Mouse (Mus musculus): ENCODE results near the gene 6430531B16Rik. TPM values are rescaled to one million over a fixed set of nuclear protein-coding genes. Genes with fewer than 3 reads are reported as not detected.

6430531B16Rik gene
- polyA plus RNA-seq, 1 experiment, result not detected

DNA sequence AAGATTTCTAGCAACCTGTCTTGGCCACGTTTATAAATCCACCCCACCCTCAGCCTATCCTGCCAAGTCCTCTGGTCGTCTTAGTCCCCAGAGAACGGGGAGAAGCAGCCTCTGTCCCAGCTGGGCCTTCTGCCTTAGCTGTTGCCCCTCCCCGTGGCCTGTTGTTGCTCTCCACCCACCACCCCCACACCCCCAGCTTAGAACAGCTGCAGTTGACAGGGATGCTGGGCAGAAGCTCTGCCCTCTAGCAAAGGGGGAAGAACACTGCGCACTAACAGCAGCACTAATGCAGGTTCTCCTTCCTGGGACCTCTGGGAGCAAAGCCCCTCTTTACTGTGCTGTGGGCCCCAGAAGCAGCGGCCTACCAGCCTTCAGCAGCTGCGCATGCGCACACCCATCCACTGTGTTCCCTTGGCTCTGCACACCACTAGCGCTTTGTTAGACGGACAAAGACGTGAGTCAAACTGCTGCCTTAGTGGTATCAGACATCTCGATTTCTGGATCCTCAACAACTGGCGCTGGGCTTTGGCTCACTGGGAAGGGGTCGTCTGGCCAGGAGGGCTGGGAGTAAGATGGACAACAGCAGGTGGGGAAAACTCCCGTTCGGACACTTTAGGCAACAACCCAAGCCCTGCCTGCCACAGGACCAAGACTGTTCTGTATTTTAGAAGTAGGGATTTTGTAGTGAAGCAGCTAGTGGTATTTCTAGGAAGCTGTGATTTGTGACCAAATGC is 37.9 kb downstream of the 6430531B16Rik start:
- no peak overlapping the region for H3K27ac ChIP-seq (ENCODE audit: control insufficient read depth, insufficient read depth, low read depth, low read length, poor library complexity)
- H3K4me3 ChIP-seq (replicated peaks; ENCODE audit: control insufficient read depth, low read depth, low read length), result no peak overlapping the region
- TF ChIP-seq CTCF (IDR thresholded peaks at IDR 0.05; ENCODE audit: control insufficient read depth, insufficient read depth, low read length) (no peak), POLR2A (IDR thresholded peaks at IDR 0.05; ENCODE audit: borderline replicate concordance, control insufficient read depth, low read depth, low read length) (no peak)
- H3K4me1 ChIP-seq (ENCODE audit: control insufficient read depth, insufficient read depth, low read length), result no peaks in the 10 kb centered on the region
- 71% methylated on average over 16 of the region's 16 CpGs for WGBS

- no peak overlapping the region for H3K27ac ChIP-seq (ENCODE audit: control insufficient read depth, insufficient read depth, low read depth, low read length, poor library complexity)
- H3K4me1 ChIP-seq (ENCODE audit: control insufficient read depth, insufficient read depth, low read length), result no peaks in the 10 kb centered on the region
- 59% methylated on average over 5 of the region's 5 CpGs for WGBS
- TF ChIP-seq POLR2A (IDR thresholded peaks at IDR 0.05; ENCODE audit: borderline replicate concordance, control insufficient read depth, low read depth, low read length) (no peak), CTCF (IDR thresholded peaks at IDR 0.05; ENCODE audit: control insufficient read depth, insufficient read depth, low read length) (no peak)
- H3K4me3 ChIP-seq (replicated peaks; ENCODE audit: control insufficient read depth, low read depth, low read length), result no peak overlapping the region
These were observed 40.7 kb downstream of the 6430531B16Rik start for GRCm38 (mm10) chr7:139937810-139938209.

GRCm38 (mm10) chr7:139937138-139937537 is 41.4 kb downstream of the 6430531B16Rik start:
- WGBS, result 72% methylated on average over 3 of the region's 3 CpGs
- H3K27ac ChIP-seq (ENCODE audit: control insufficient read depth, insufficient read depth, low read depth, low read length, poor library complexity), result no peak overlapping the region
- no peak overlapping the region for H3K4me3 ChIP-seq (replicated peaks; ENCODE audit: control insufficient read depth, low read depth, low read length)
- no peaks in the 10 kb centered on the region for H3K4me1 ChIP-seq (ENCODE audit: control insufficient read depth, insufficient read depth, low read length)
- no peak for TF ChIP-seq POLR2A (IDR thresholded peaks at IDR 0.05; ENCODE audit: borderline replicate concordance, control insufficient read depth, low read depth, low read length)
- no peak for TF ChIP-seq CTCF (IDR thresholded peaks at IDR 0.05; ENCODE audit: control insufficient read depth, insufficient read depth, low read length)

GRCm38 (mm10) chr7:139936705-139937104 is 41.9 kb downstream of the 6430531B16Rik start:
- Histone ChIP-seq H3K4me3 (replicated peaks; ENCODE audit: control insufficient read depth, low read depth, low read length) (no peak overlapping the region), H3K27ac (ENCODE audit: control insufficient read depth, insufficient read depth, low read depth, low read length, poor library complexity) (no peak overlapping the region), H3K4me1 (ENCODE audit: control insufficient read depth, insufficient read depth, low read length) (no peaks in the 10 kb centered on the region)
- TF ChIP-seq CTCF (IDR thresholded peaks at IDR 0.05; ENCODE audit: control insufficient read depth, insufficient read depth, low read length) (no peak), POLR2A (IDR thresholded peaks at IDR 0.05; ENCODE audit: borderline replicate concordance, control insufficient read depth, low read depth, low read length) (no peak)
- 71% methylated on average over 10 of the region's 10 CpGs for WGBS

GRCm38 (mm10) chr7:139930732-139931131 is 47.8 kb downstream of the 6430531B16Rik start:
- WGBS, result 25% methylated on average over 11 of the region's 11 CpGs
- TF ChIP-seq POLR2A (IDR thresholded peaks at IDR 0.05; ENCODE audit: borderline replicate concordance, control insufficient read depth, low read depth, low read length), result no peak
- TF ChIP-seq CTCF (IDR thresholded peaks at IDR 0.05; ENCODE audit: control insufficient read depth, insufficient read depth, low read length), result peak; percentile 65
- Histone ChIP-seq H3K27ac (ENCODE audit: control insufficient read depth, insufficient read depth, low read depth, low read length, poor library complexity) (no peak overlapping the region), H3K4me3 (replicated peaks; ENCODE audit: control insufficient read depth, low read depth, low read length) (no peak overlapping the region), H3K4me1 (ENCODE audit: control insufficient read depth, insufficient read depth, low read length) (no peaks in the 10 kb centered on the region)

Other genes with a start within 250 kb of the 6430531B16Rik start
- gene Adgra1, start 144.6 kb downstream of the 6430531B16Rik start, polyA plus RNA-seq (2011; ENCODE audit: insufficient read depth, insufficient read length, low replicate concordance, missing spikeins), result not detected in 2 replicates
- gene Kndc1, start 84.1 kb downstream of the 6430531B16Rik start, polyA plus RNA-seq (2011; ENCODE audit: insufficient read depth, insufficient read length, low replicate concordance, missing spikeins), result not detected in 2 replicates
- gene Utf1, start 35.0 kb downstream of the 6430531B16Rik start, polyA plus RNA-seq (2011; ENCODE audit: insufficient read depth, insufficient read length, low replicate concordance, missing spikeins), result 13.7 TPM in 1 of 2 replicates, not detected in the other
- 17.9 and 55.1 TPM in 2 replicates for gene Adam8, start 13.8 kb upstream of the 6430531B16Rik start, polyA plus RNA-seq (2011; ENCODE audit: insufficient read depth, insufficient read length, low replicate concordance, missing spikeins)
- 10.4 and 27.2 TPM in 2 replicates for gene Zfp511, start 57.6 kb upstream of the 6430531B16Rik start, polyA plus RNA-seq (2011; ENCODE audit: insufficient read depth, insufficient read length, low replicate concordance, missing spikeins)
- gene Tubgcp2, start 57.9 kb upstream of the 6430531B16Rik start, polyA plus RNA-seq (2011; ENCODE audit: insufficient read depth, insufficient read length, low replicate concordance, missing spikeins), result 16.7 and 17.5 TPM in 2 replicates
- not detected in 2 replicates for gene Msx3, start 70.3 kb upstream of the 6430531B16Rik start, polyA plus RNA-seq (2011; ENCODE audit: insufficient read depth, insufficient read length, low replicate concordance, missing spikeins)
- gene Caly, start 103.8 kb upstream of the 6430531B16Rik start, polyA plus RNA-seq (2011; ENCODE audit: insufficient read depth, insufficient read length, low replicate concordance, missing spikeins), result not detected in 2 replicates
- gene Prap1, start 114.6 kb upstream of the 6430531B16Rik start, polyA plus RNA-seq (2011; ENCODE audit: insufficient read depth, insufficient read length, low replicate concordance, missing spikeins), result not detected in 2 replicates
- gene Fuom, start 123.7 kb upstream of the 6430531B16Rik start, polyA plus RNA-seq (2011; ENCODE audit: insufficient read depth, insufficient read length, low replicate concordance, missing spikeins), result 11.3 and 18.7 TPM in 2 replicates
- 9.4 and 11.6 TPM in 2 replicates for gene Paox, start 137.0 kb upstream of the 6430531B16Rik start, polyA plus RNA-seq (2011; ENCODE audit: insufficient read depth, insufficient read length, low replicate concordance, missing spikeins)
- 15.5 and 25.8 TPM in 2 replicates for gene Echs1, start 137.7 kb upstream of the 6430531B16Rik start, polyA plus RNA-seq (2011; ENCODE audit: insufficient read depth, insufficient read length, low replicate concordance, missing spikeins)
- 16.8 and 20.2 TPM in 2 replicates for gene Mtg1, start 158.8 kb upstream of the 6430531B16Rik start, polyA plus RNA-seq (2011; ENCODE audit: insufficient read depth, insufficient read length, low replicate concordance, missing spikeins)
- not detected in 2 replicates for gene Sprn, start 176.1 kb upstream of the 6430531B16Rik start, polyA plus RNA-seq (2011; ENCODE audit: insufficient read depth, insufficient read length, low replicate concordance, missing spikeins)
- not detected in 2 replicates for gene Olfr522, start 186.0 kb upstream of the 6430531B16Rik start, polyA plus RNA-seq (2011; ENCODE audit: insufficient read depth, insufficient read length, low replicate concordance, missing spikeins)
- not detected in 2 replicates for gene Olfr523, start 194.5 kb upstream of the 6430531B16Rik start, polyA plus RNA-seq (2011; ENCODE audit: insufficient read depth, insufficient read length, low replicate concordance, missing spikeins)
- gene Olfr524, start 227.2 kb upstream of the 6430531B16Rik start, polyA plus RNA-seq (2011; ENCODE audit: insufficient read depth, insufficient read length, low replicate concordance, missing spikeins), result not detected in 2 replicates
- gene Cd163l1, start 239.5 kb upstream of the 6430531B16Rik start, polyA plus RNA-seq (2011; ENCODE audit: insufficient read depth, insufficient read length, low replicate concordance, missing spikeins), result 0.31 and 0.82 TPM in 2 replicates